Mouse (Mus musculus): ENCODE measurements at regions not wholly inside any gene's neighbourhood (a gene's known extent, or its start where the extent isn't known, plus 50 kb on each side); places are given as distances from the start of the nearest gene placed in this dataset.

DNA sequence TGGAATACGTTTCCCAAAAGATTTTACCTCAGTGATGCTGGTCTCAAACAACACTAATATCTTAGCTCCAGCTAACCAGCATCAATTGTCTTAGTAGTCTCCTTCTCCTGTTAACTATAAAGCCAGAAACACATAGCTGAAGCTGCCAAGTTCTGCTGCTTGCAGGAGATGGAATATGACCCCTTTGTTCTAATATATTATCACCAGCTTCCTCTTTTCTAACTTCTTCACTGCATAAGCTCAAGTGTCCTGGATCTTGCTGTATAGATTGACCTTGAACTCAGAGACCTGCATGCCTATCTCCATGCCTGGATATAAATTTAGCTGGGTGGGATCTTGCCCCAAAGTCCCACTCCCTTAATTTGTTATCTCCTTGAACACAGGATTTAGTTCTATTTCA, 94.8 kb downstream of the Rbm46 start:
- TF ChIP-seq CTCF (IDR thresholded peaks at IDR 0.05; ENCODE audit: low read depth) (no peak), EP300 (IDR thresholded peaks at IDR 0.05; ENCODE audit: low read depth) (no peak)

Measured in liver, postnatal 0 days (tissue).